Mouse (Mus musculus) adrenal gland, postnatal 14 days (tissue): Measurements from ENCODE around the gene Samsn1. TPM values are rescaled to one million over a fixed set of nuclear protein-coding genes. Genes with fewer than 3 reads are reported as not detected.

Source experiments
- DNase-seq: peaks from one replicate; pipeline ENCODE4 v3.0.0; 2021; ENCODE audit warnings: mixed read lengths
- long read RNA-seq, 2 experiments: library from polyadenylated mRNA; stranded (forward); transcript quantifications; one replicate each; pipeline ENCODE4 v2.0.0; 2021
- total RNA-seq: library from RNA; stranded (reverse); gene quantifications from 2 replicates; pipeline ENCODE4 v1.2.3, GENCODE M21; 2021

Samsn1 gene
- total RNA-seq = 1.1 and 4.5 TPM in 2 replicates
- long read RNA-seq, experiment 1 = 0 reads
- long read RNA-seq, experiment 2, partial matches to known transcripts = 0 of 1 reads
- long read RNA-seq, experiment 2, other reads (novel, unspliced or antisense) = 0 of 1 reads

GRCm38 (mm10) chr16:76022181-76022580 lies at the start of gene Samsn1:
TSS of gene Samsn1 (minus strand) at chr16:76022281.
- DNase-seq = no peak

- peak; percentile 4 for DNase-seq
These were observed 44.1 kb upstream of the Samsn1 start for GRCm38 (mm10) chr16:76066082-76066635.

GRCm38 (mm10) chr16:76054976-76055375 lies 32.9 kb upstream of the Samsn1 start:
- DNase-seq = no peak

GRCm38 (mm10) chr16:76054079-76054478 lies 32.0 kb upstream of the Samsn1 start:
- no peak for DNase-seq

GRCm38 (mm10) chr16:76053537-76053936 lies 31.5 kb upstream of the Samsn1 start:
- no peak for DNase-seq

- DNase-seq = no peak
These were observed 25.0 kb upstream of the Samsn1 start for GRCm38 (mm10) chr16:76047066-76047465.

GRCm38 (mm10) chr16:76040319-76040945 lies 18.4 kb upstream of the Samsn1 start:
- no peak for DNase-seq

GRCm38 (mm10) chr16:76019164-76019563 lies 2.9 kb downstream of the Samsn1 start:
- no peak for DNase-seq

- DNase-seq = no peak
These were observed 18.2 kb downstream of the Samsn1 start for GRCm38 (mm10) chr16:76003812-76004389.

GRCm38 (mm10) chr16:76002870-76003572 lies 19.1 kb downstream of the Samsn1 start:
- DNase-seq = no peak

- no peak for DNase-seq
These were observed 19.8 kb downstream of the Samsn1 start for GRCm38 (mm10) chr16:76002287-76002686.

- no peak for DNase-seq
These were observed 20.3 kb downstream of the Samsn1 start for GRCm38 (mm10) chr16:76001788-76002187.

- DNase-seq = no peak
These were observed 22.0 kb downstream of the Samsn1 start for GRCm38 (mm10) chr16:76000127-76000526.

- no peak for DNase-seq
These were observed 31.9 kb downstream of the Samsn1 start for GRCm38 (mm10) chr16:75990173-75990572.

GRCm38 (mm10) chr16:75983831-75984230 lies 38.2 kb downstream of the Samsn1 start:
- DNase-seq = no peak

GRCm38 (mm10) chr16:75979381-75979780 lies 42.7 kb downstream of the Samsn1 start:
- no peak for DNase-seq

- no peak for DNase-seq
These were observed 44.3 kb downstream of the Samsn1 start for GRCm38 (mm10) chr16:75977798-75978197.

GRCm38 (mm10) chr16:75975682-75976332 lies 46.3 kb downstream of the Samsn1 start:
- no peak for DNase-seq

- no peak for DNase-seq
These were observed 51.6 kb downstream of the Samsn1 start for GRCm38 (mm10) chr16:75970266-75970998.

- DNase-seq = no peak
These were observed 60.1 kb downstream of the Samsn1 start for GRCm38 (mm10) chr16:75962021-75962420.

GRCm38 (mm10) chr16:75961487-75961886 lies 60.6 kb downstream of the Samsn1 start:
- DNase-seq = no peak

GRCm38 (mm10) chr16:75961036-75961435 lies 61.0 kb downstream of the Samsn1 start:
- peak; percentile 23 for DNase-seq
